Mouse (Mus musculus): ENCODE data around the gene Dlgap1. TPM values are rescaled to one million over a fixed set of nuclear protein-coding genes. Genes with fewer than 3 reads are reported as not detected.
A peak's percentile ranks its signal among the peaks of the same experiment; 100 is the strongest.

Dlgap1 gene
- polyA plus RNA-seq, 2 experiments = 4.6 to 4.7 TPM

GRCm38 (mm10) chr17:70301941-70302478 lies 333.1 kb downstream of the Dlgap1 start:
- DNase-seq (ENCODE audit: low spot score) = no peak
- no peak for ATAC-seq (ENCODE audit: low FRiP score, low read depth)
- H3K27me3 ChIP-seq (ENCODE audit: control insufficient read depth, insufficient read depth, low read length) = no peaks in the 10 kb centered on the region
- H3K9ac ChIP-seq (ENCODE audit: low read depth, low read length, severe bottlenecking) = no peak overlapping the region
- 70% methylated on average over 9 of the region's 9 CpGs for WGBS
- no peak overlapping the region for H3K4me3 ChIP-seq (replicated peaks; ENCODE audit: low read length)
- no peak overlapping the region for H3K4me2 ChIP-seq (replicated peaks; ENCODE audit: low read depth, low read length, severe bottlenecking)
- no peaks in the 10 kb centered on the region; the same call in 1 of the 2 replicates for H3K4me1 ChIP-seq (ENCODE audit: control insufficient read depth, insufficient read depth, low read length)
- no peak overlapping the region for H3K27ac ChIP-seq (replicated peaks; ENCODE audit: low read depth, low read length)
- no peaks in the 10 kb centered on the region for H3K9me3 ChIP-seq (ENCODE audit: control insufficient read depth, low read length)
- no peaks in the 10 kb centered on the region for H3K36me3 ChIP-seq (ENCODE audit: control insufficient read depth, insufficient read depth, low read length)
- TF ChIP-seq POLR2A (IDR thresholded peaks at IDR 0.05; ENCODE audit: borderline replicate concordance, extremely low read depth, insufficient read depth, insufficient read length) = no peak

GRCm38 (mm10) chr17:70302656-70303055 lies 333.8 kb downstream of the Dlgap1 start:
- Histone ChIP-seq H3K36me3 (ENCODE audit: control insufficient read depth, insufficient read depth, low read length) (no peaks in the 10 kb centered on the region), H3K27me3 (ENCODE audit: control insufficient read depth, insufficient read depth, low read length) (no peaks in the 10 kb centered on the region), H3K9me3 (ENCODE audit: control insufficient read depth, low read length) (no peaks in the 10 kb centered on the region), H3K4me2 (replicated peaks; ENCODE audit: low read depth, low read length, severe bottlenecking) (no peak overlapping the region), H3K4me3 (replicated peaks; ENCODE audit: low read length) (no peak overlapping the region), H3K4me1 (ENCODE audit: control insufficient read depth, insufficient read depth, low read length) (no peaks in the 10 kb centered on the region; the same call in 1 of the 2 replicates), H3K27ac (replicated peaks; ENCODE audit: low read depth, low read length) (no peak overlapping the region), H3K9ac (ENCODE audit: low read depth, low read length, severe bottlenecking) (no peak overlapping the region)
- TF ChIP-seq POLR2A (IDR thresholded peaks at IDR 0.05; ENCODE audit: borderline replicate concordance, extremely low read depth, insufficient read depth, insufficient read length) = no peak
- no peak for ATAC-seq (ENCODE audit: low FRiP score, low read depth)
- WGBS = 76% methylated on average over 2 of the region's 2 CpGs
- DNase-seq (ENCODE audit: low spot score) = no peak

GRCm38 (mm10) chr17:70305021-70305420 lies 336.1 kb downstream of the Dlgap1 start:
- no peak for TF ChIP-seq POLR2A (IDR thresholded peaks at IDR 0.05; ENCODE audit: borderline replicate concordance, extremely low read depth, insufficient read depth, insufficient read length)
- ATAC-seq (ENCODE audit: low FRiP score, low read depth) (no peak), DNase-seq (ENCODE audit: low spot score) (no peak)
- Histone ChIP-seq H3K27ac (replicated peaks; ENCODE audit: low read depth, low read length) (no peak overlapping the region), H3K4me1 (ENCODE audit: control insufficient read depth, insufficient read depth, low read length) (no peaks in the 10 kb centered on the region; the same call in 1 of the 2 replicates), H3K9ac (ENCODE audit: low read depth, low read length, severe bottlenecking) (no peak overlapping the region), H3K4me3 (replicated peaks; ENCODE audit: low read length) (no peak overlapping the region), H3K36me3 (ENCODE audit: control insufficient read depth, insufficient read depth, low read length) (no peaks in the 10 kb centered on the region), H3K4me2 (replicated peaks; ENCODE audit: low read depth, low read length, severe bottlenecking) (no peak overlapping the region), H3K9me3 (ENCODE audit: control insufficient read depth, low read length) (no peaks in the 10 kb centered on the region), H3K27me3 (ENCODE audit: control insufficient read depth, insufficient read depth, low read length) (no peaks in the 10 kb centered on the region)
- WGBS = 76% methylated on average over 5 of the region's 5 CpGs

GRCm38 (mm10) chr17:70307418-70308176 lies 338.7 kb downstream of the Dlgap1 start:
- DNase-seq (ENCODE audit: low spot score) (no peak), ATAC-seq (ENCODE audit: low FRiP score, low read depth) (no peak)
- no peaks in the 10 kb centered on the region for H3K9me3 ChIP-seq (ENCODE audit: control insufficient read depth, low read length)
- H3K27me3 ChIP-seq (ENCODE audit: control insufficient read depth, insufficient read depth, low read length) = no peaks in the 10 kb centered on the region
- no peaks in the 10 kb centered on the region; the same call in 1 of the 2 replicates for H3K4me1 ChIP-seq (ENCODE audit: control insufficient read depth, insufficient read depth, low read length)
- 73% methylated on average over 11 of the region's 11 CpGs for WGBS
- H3K9ac ChIP-seq (ENCODE audit: low read depth, low read length, severe bottlenecking) = no peak overlapping the region
- H3K4me2 ChIP-seq (replicated peaks; ENCODE audit: low read depth, low read length, severe bottlenecking) = no peak overlapping the region
- H3K4me3 ChIP-seq (replicated peaks; ENCODE audit: low read length) = no peak overlapping the region
- no peak overlapping the region for H3K27ac ChIP-seq (replicated peaks; ENCODE audit: low read depth, low read length)
- no peak for TF ChIP-seq POLR2A (IDR thresholded peaks at IDR 0.05; ENCODE audit: borderline replicate concordance, extremely low read depth, insufficient read depth, insufficient read length)
- H3K36me3 ChIP-seq (ENCODE audit: control insufficient read depth, insufficient read depth, low read length) = no peaks in the 10 kb centered on the region

GRCm38 (mm10) chr17:70308364-70309231 lies 339.7 kb downstream of the Dlgap1 start:
- Histone ChIP-seq H3K9ac (ENCODE audit: low read depth, low read length, severe bottlenecking) (no peak overlapping the region), H3K27ac (replicated peaks; ENCODE audit: low read depth, low read length) (no peak overlapping the region), H3K4me1 (ENCODE audit: control insufficient read depth, insufficient read depth, low read length) (no peaks in the 10 kb centered on the region; the same call in 1 of the 2 replicates), H3K36me3 (ENCODE audit: control insufficient read depth, insufficient read depth, low read length) (no peaks in the 10 kb centered on the region), H3K9me3 (ENCODE audit: control insufficient read depth, low read length) (no peaks in the 10 kb centered on the region), H3K4me3 (replicated peaks; ENCODE audit: low read length) (no peak overlapping the region), H3K4me2 (replicated peaks; ENCODE audit: low read depth, low read length, severe bottlenecking) (no peak overlapping the region), H3K27me3 (ENCODE audit: control insufficient read depth, insufficient read depth, low read length) (no peaks in the 10 kb centered on the region)
- no peak for TF ChIP-seq POLR2A (IDR thresholded peaks at IDR 0.05; ENCODE audit: borderline replicate concordance, extremely low read depth, insufficient read depth, insufficient read length)
- ATAC-seq (ENCODE audit: low FRiP score, low read depth) (peak; percentile 26; the same call in 1 of the 2 replicates), DNase-seq (ENCODE audit: low spot score) (no peak)
- 70% methylated on average over 22 of the region's 22 CpGs for WGBS
